Mouse (Mus musculus) T-helper 17 cell (primary cell): Measurements from ENCODE around the gene Shf.

Experiments
- in situ Hi-C, 2 experiments: fragments of 300-600 bp; cut with MboI, MseI; formaldehyde crosslinking; loops; 1 replicate in 1 of 2; 2 replicates in 1 of 2; pipeline ENCODE4 v1.15.1; 2025; ENCODE audit warnings: high pct_unique_total_duplicates in 2 of 2

Shf gene

DNA sequence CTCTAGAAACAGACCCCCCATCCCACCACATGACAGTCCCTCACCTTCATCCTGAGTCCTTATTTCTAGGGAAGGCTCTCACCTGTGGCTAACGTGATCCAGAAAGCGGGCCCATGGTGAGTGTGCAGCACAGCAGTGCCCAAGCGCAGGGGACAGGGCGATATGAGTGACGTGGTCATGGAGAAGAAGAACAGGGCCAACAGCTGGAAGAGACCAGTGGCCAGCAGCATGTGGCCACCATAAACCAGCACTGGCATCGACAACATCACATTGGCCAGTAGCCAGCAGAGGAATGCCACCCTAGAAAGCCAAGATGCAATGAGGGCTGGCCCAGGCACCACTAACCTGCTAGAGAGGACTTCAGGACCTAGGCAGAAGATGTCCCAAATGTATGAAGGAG, 64.4 kb downstream of the Shf start:
- in situ Hi-C loops: loop anchor here in 1 of 2 experiments (5.0 kb wide), 1 partner anchor 107 kb away; no protein-coding TSS in a partner anchor

DNA sequence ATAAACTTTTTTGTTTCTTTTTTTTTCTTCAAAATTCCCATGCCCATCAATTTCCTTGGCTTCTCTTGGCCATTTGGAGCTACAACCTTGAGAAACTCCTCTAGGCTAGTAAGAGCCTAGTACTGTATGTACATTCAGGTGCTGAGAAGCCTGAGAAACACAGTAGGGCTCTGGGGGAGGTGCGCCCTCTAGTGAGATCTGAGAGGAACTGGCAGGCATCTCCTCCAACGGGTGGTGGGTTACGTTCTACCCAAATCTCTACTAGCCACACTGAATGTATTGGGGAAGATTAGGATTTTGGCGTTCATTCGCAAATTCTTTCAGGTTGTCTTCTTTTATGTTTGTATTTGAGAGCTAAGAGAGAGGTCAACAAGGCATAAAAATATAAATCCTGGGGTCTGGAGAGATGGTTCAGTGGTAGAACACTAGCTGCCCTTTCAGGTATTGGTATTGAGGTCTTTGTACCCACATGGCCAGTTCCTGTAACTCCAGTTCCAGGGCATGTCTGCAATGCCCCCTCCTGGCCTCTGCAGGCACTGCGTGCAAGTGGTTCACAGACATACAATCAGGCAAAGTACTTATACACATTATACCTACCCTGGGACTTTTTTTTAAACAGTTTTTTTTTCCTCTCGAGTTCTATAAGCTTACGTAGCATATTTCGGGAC, 66.3 kb downstream of the Shf start:
- in situ Hi-C loops: loop anchor here in 1 of 2 experiments (5.0 kb wide), 1 partner anchor 105 kb away; no protein-coding TSS in a partner anchor

DNA sequence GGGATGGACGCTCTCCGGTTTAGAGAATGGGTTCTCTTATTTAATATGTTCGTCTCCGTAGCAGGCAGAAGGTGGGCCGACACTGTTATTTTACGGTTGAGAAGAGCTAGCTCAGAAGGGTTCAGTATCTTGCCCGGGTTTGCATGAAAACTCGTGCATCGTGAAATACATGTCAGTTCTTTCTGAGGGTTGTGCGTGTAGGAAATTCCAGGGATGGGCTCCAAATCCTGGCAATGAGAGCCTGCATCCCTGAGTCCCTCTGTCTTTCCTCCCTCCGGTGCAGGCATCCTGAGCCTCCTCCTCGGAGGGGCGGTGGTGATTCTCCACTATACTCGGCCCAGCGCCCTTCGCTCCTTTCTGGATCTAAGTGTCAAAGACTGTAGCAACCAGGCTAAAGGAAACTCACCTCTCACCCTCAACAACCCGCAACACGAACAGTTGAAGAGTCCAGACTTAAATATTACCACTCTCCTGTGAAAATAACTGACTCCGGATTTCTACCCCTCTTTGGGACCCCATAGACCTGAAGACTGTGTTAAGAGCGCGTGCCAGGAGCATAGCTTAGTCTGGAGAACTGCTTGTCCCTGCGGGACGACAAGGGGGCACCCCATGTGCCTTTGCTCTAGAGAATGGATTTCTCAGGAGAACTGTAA, 66.9 kb downstream of the Shf start:
- in situ Hi-C loops: loop anchor here in 1 of 2 experiments (5.0 kb wide), 1 partner anchor 105 kb away; no protein-coding TSS in a partner anchor

DNA sequence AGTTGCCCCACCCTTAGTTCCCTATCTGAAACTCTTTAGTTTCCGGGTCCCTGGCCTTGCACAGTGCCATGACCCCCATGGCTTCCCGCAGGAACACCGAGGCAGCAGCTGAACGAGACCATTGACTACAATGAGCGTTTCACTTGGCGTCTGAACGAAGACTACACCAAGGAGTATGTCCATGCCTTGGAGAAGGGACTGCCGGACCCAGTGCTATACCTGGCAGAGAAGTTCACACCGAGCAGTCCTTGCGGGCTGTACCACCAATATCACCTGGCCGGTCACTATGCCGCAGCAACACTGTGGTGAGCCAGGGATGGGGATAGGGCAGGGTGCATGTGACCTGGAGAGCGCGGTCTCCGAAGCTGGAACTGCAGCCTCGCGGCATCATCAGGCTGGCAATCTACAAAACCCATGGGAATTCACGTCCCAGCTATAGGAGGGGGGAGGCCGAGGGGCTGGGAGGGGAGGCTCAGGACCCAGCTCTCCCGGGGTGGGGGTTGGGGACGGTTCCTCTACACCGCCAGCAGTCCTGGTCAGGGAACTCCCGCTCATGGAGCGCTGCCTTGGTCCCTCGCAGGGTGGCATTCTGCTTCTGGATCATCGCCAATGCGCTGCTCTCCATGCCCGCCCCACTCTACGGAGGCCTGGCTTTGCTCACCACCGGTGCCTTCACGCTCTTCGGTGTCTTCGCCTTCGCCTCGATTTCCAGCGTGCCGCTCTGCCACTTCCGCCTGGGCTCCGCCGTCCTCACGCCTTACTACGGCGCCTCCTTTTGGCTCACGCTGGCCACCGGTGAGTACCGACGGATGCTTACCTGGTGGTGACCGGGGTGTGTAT, 67.7 kb downstream of the Shf start:
- in situ Hi-C loops: loop anchor here in 1 of 2 experiments (5.0 kb wide), 1 partner anchor 104 kb away; no protein-coding TSS in a partner anchor

DNA sequence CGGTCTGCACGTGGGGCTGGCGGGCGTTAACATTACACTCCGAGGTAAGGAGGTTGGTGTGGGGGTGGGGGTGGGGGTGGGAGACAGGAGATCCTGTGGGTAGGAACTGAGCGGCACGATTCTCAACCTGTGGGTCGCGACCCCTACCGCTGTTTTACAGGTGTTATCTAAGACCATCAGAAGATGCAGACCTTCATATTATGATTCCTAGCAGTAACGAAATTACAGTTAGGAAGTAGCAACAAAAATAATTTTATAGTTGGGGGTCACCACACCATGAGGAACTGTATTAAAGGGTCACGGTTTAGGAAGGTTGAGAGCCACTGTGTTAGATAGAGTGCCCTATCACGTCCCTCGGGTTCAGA, 68.3 kb downstream of the Shf start:
- in situ Hi-C loops: loop anchor here in 1 of 2 experiments (5.0 kb wide), 1 partner anchor 103 kb away; no protein-coding TSS in a partner anchor

DNA sequence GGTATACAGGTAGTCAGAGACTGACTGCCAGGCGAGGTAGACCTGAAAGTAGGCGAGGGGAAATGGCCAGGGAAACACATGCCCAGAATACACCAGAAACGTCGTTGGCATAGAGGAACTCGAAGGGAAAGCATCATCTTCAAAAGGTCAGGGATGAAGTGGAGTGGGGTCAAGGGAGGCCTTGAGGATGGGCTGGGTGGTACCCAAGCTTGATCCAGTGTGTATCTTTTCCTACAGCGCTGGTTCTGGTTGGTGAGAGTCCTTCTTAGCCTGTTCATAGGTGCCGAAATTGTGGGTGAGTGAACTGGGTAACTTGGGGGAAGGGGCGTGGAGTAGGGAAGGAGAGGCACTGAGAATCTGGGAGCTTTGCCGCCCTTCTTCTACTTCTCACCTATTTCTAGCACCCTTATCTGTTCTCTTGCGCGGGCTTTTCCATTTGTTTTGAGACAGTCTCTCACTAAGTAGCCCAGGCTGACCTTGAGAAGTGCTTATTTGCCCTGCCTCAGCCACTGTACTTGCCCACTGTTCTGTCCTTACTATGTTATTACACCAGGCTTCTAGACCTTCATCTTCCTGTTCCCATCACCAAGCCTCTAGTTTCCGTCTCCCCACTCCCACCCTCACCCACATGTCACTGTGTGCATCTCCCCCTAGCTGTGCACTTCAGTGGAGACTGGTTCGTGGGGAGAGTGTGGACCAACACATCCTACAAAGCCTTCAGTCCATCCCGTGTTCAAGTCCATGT, 68.9 kb downstream of the Shf start:
- in situ Hi-C loops: loop anchor here in 1 of 2 experiments (5.0 kb wide), 1 partner anchor 103 kb away; no protein-coding TSS in a partner anchor
